Mouse (Mus musculus) ES-Bruce4 (cell line): ENCODE data around the gene Olfr1434. TPM values are rescaled to one million over a fixed set of nuclear protein-coding genes. Genes with fewer than 3 reads are reported as not detected.
"Not testable (repeated sequence)": the region's sequence is repeated elsewhere in the genome, so short reads cannot be mapped to it uniquely, and the experiment has no call there.

Source experiments
- H3K27ac ChIP-seq: 2 replicates; pipeline ENCODE4 v1.5.1; 2012; ENCODE audit warnings: low read length, inconsistent platforms; ENCODE audit not compliant: insufficient read depth
- H3K27me3 ChIP-seq: 2 replicates; pipeline ENCODE4 v1.6.1; 2012; ENCODE audit warnings: mild to moderate bottlenecking, low read length, inconsistent platforms; ENCODE audit not compliant: control insufficient read depth, poor library complexity, insufficient read depth, severe bottlenecking
- H3K36me3 ChIP-seq: 2 replicates; pipeline ENCODE4 v1.6.1; 2012; ENCODE audit warnings: inconsistent platforms, mild to moderate bottlenecking, low read length, moderate library complexity; ENCODE audit not compliant: control insufficient read depth, poor library complexity, insufficient read depth, severe bottlenecking
- H3K4me1 ChIP-seq: one replicate; pipeline ENCODE4 v1.8.1; 2011; ENCODE audit warnings: low read length; ENCODE audit not compliant: control insufficient read depth, insufficient read depth
- H3K4me3 ChIP-seq: 2 replicates; pipeline ENCODE4 v1.5.1; 2011; ENCODE audit warnings: low read depth, mild to moderate bottlenecking, low read length
- H3K9ac ChIP-seq: 2 replicates; pipeline ENCODE4 v1.6.1; 2012; ENCODE audit warnings: low read depth, mild to moderate bottlenecking, inconsistent platforms; ENCODE audit not compliant: poor library complexity, severe bottlenecking
- H3K9me3 ChIP-seq: replicated peaks from 2 replicates; pipeline ENCODE4 v1.6.1; 2012; ENCODE audit warnings: mild to moderate bottlenecking, low read length, inconsistent platforms; ENCODE audit not compliant: control insufficient read depth, poor library complexity, insufficient read depth, severe bottlenecking
- CTCF ChIP-seq: IDR thresholded peaks from one replicate; pipeline ENCODE4 v1.8.1; 2011; ENCODE audit warnings: low read depth, low read length
- EP300 ChIP-seq: IDR thresholded peaks from 2 replicates; pipeline ENCODE4 v1.6.1; 2011; ENCODE audit warnings: low read depth, low read length; ENCODE audit not compliant: insufficient read depth
- POLR2A ChIP-seq: IDR thresholded peaks from one replicate; pipeline ENCODE4 v1.8.1; 2011; ENCODE audit warnings: low read length; ENCODE audit not compliant: insufficient read depth
- polyA plus RNA-seq: library from polyadenylated mRNA; stranded (reverse); fragments of >200 nt; gene quantifications from 2 replicates; pipeline ENCODE4 v1.2.4, GENCODE M21; 2011; ENCODE audit warnings: low read depth; ENCODE audit not compliant: missing spikeins, insufficient read depth, insufficient read length

Gene Olfr1434
- polyA plus RNA-seq = not detected in 2 replicates

DNA sequence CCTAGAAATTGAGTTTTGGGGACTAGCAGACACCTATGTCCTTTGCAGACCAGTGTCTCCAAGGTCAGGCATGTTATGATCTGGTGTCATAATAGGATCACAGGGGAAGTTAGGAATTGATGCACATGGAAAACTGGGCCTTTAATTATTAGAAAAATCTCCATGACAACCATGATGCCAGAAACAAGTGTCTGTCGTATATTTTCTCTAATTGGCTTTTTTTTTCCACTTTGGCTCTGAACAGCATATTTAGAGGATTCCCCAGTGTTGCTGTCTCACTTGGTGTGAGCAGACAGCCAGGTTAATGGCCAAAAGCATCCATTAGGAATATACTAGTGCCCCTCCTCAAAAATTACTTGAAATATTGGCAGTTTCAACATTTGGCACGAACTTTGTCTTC is at the start of gene Olfr1434:
Gene Olfr1434, plus strand, starts transcription at position 301 of the 400 bp plus-strand sequence.
- Histone ChIP-seq H3K9me3 (no peaks in the 10 kb centered on the region), H3K36me3 (no peaks in the 10 kb centered on the region), H3K4me1 (no peaks in the 10 kb centered on the region), H3K27ac (no peak within 1 kb of the TSS), H3K27me3 (no peaks in the 10 kb centered on the region; the same call in 1 of the 2 replicates), H3K9ac (no peak within 1 kb of the TSS), H3K4me3 (no peak within 1 kb of the TSS)
- TF ChIP-seq CTCF (no peak), POLR2A (no peak), EP300 (no peak)

DNA sequence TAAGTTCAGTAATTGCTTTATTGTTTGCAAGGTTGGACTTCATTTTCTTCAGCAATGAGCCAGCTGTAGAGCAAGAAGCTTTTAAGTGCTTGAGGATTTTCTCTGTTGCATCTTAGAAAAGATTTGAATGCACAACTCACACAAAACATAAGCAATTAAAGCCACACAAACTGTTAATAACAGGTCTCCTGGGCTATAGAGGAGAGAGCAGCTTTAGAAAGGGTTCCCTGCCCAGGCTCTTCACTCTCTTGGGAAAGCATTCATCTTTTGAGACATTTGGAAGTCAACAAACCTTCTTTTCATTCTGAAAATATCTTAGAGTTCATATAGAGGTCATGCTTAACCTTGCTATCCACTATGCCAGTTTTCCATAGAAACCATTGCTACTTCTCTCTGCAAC is 47.2 kb upstream of the Olfr1434 start, which contains the start of gene Olfr1432:
Gene Olfr1432, minus strand, starts transcription at position 101 of the 400 bp plus-strand sequence.
- H3K36me3 ChIP-seq, H3K9me3 ChIP-seq, H3K27ac ChIP-seq, H3K4me3 ChIP-seq, H3K4me1 ChIP-seq, H3K27me3 ChIP-seq, H3K9ac ChIP-seq: not testable (repeated sequence)

DNA sequence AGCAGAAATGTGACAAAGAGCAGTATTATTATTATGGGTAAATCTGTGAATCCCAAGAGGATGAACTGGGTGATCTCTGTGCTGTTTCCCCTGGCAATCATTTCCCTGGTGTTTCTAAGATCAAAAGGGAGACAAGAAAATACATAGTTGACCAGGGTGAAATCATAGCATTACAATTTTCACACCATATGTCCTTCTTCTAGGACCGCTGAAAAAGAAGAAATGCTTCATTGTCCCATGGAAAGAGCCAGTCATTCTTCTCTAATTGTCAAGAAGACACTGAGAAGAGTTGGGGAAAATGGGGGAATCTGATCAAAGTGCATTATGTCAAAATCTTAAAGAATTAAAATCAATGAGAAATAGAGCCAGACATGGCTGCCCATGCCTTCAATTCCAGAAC is 38.1 kb upstream of the Olfr1434 start, which contains the start of gene Olfr262:
Gene Olfr262, minus strand, starts transcription at position 101 of the 400 bp plus-strand sequence.
- no peaks in the 10 kb centered on the region for H3K27me3 ChIP-seq
- TF ChIP-seq CTCF = no peak
- TF ChIP-seq EP300 = no peak
- no peak for TF ChIP-seq POLR2A

DNA sequence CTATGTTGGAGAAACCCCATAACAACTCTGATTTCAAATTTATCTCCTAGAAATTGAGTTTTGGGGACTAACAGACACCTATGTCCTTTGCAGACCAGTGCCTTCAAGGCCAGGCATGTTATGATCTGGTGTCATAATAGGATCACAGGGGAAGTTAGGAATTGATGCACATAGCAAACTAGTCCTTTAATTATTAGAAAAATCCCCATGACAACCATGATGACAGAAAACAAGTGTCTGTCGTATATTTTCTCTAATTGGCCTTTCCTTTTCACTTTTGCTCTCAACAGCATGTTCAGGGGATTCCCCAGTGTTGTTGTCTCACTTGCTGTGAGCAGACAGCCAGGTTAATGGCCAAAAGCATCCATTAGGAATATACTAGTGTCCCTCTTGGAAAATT is 18.9 kb upstream of the Olfr1434 start, which contains the start of gene Olfr235:
Gene Olfr235, plus strand, starts transcription at position 301 of the 400 bp plus-strand sequence.
- TF ChIP-seq CTCF (no peak), POLR2A (no peak), EP300 (no peak)
- Histone ChIP-seq H3K4me1 (no peaks in the 10 kb centered on the region), H3K27me3 (no peaks in the 10 kb centered on the region; the same call in 1 of the 2 replicates), H3K27ac (no peak within 1 kb of the TSS), H3K4me3 (no peak within 1 kb of the TSS), H3K9me3 (no peaks in the 10 kb centered on the region), H3K9ac (no peak within 1 kb of the TSS), H3K36me3 (no peaks in the 10 kb centered on the region)

More for the DNA sequence above, 38.1 kb upstream of the Olfr1434 start, which contains the start of gene Olfr262:
- Histone ChIP-seq H3K36me3 (no peaks in the 10 kb centered on the region), H3K27ac (no peak within 1 kb of the TSS), H3K9ac (no peak within 1 kb of the TSS), H3K4me3 (no peak within 1 kb of the TSS), H3K9me3 (no peaks in the 10 kb centered on the region), H3K4me1 (no peaks in the 10 kb centered on the region)

DNA sequence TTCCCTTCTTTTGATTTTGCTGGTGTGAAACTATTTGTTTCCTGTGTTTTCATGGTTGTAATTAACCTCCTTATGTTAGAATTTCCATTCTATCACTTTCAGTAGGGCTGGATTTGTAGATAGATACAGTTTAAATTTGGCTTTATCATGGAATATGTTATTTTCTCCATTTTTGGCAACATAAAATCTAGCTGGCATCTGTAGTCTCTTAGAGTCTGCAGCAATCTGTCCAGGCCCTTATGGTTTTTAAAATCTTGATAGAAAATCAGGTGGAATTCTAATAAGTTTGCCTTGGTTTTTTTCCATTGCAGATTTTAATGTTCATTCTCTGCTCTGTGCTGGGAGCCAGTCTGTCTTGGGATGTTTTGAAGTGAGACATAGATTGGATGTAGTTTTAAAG is 13.3 kb downstream of the Olfr1434 start:
- no peak overlapping the region for H3K9ac ChIP-seq
- H3K4me1 ChIP-seq = no peaks in the 10 kb centered on the region
- TF ChIP-seq EP300 (no peak), CTCF (no peak), POLR2A (no peak)
- no peak overlapping the region for H3K27ac ChIP-seq
- no peaks in the 10 kb centered on the region for H3K27me3 ChIP-seq
- H3K9me3 ChIP-seq = no peaks in the 10 kb centered on the region
- H3K36me3 ChIP-seq = no peaks in the 10 kb centered on the region
- H3K4me3 ChIP-seq = no peak overlapping the region

DNA sequence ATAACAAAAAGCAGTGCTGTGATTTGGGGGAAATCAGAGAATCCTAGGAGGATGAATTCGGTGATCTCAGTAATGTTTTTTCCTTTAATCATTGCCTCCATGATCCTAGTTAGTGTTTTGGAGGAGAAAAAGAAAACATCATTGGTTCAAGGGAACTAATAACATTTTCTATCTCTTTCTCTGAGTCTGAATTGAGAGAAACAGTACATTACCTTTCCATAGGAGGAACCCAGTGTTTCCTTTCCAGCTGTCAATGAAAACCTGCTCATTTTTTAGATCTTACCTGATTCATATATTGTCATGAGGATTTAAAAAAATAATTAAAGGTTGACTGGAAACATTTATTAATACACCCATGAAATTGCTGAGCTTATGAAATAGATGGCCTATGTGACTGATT is 19.4 kb downstream of the Olfr1434 start, which contains the start of gene Olfr1436:
Gene Olfr1436, minus strand, starts transcription at position 101 of the 400 bp plus-strand sequence.
- not testable (repeated sequence) for H3K9me3 ChIP-seq, H3K27me3 ChIP-seq, H3K9ac ChIP-seq, H3K27ac ChIP-seq, H3K4me1 ChIP-seq, H3K36me3 ChIP-seq, H3K4me3 ChIP-seq
